Mouse (Mus musculus) midbrain, embryonic 11.5 days (tissue): ENCODE results near the gene Cyp2b13. TPM values are rescaled to one million over a fixed set of nuclear protein-coding genes. Genes with fewer than 3 reads are reported as not detected.
"Not testable (repeated sequence)": the region's sequence is repeated elsewhere in the genome, so short reads cannot be mapped to it uniquely, and the experiment has no call there.

Experiments
- ATAC-seq: fragments of 200-750 bp; cut with Nextera tagmentation; 2 replicates; pipeline ENCODE4 v1.8.0; 2017; ENCODE audit warnings: moderate TSS enrichment, moderate library complexity; ENCODE audit not compliant: low FRiP score
- DNase-seq: peaks from one replicate; pipeline ENCODE4 v3.0.0; 2015; ENCODE audit warnings: low spot score; ENCODE audit errors: missing footprints
- H3K27ac ChIP-seq: fragments of 300-500 bp; sonication (generic); 2 replicates; pipeline ENCODE4 v1.5.1; 2014; ENCODE audit warnings: low read depth, low read length
- H3K27me3 ChIP-seq: fragments of 300-500 bp; sonication (generic); 2 replicates; pipeline ENCODE4 v1.6.1; 2014; ENCODE audit warnings: mild to moderate bottlenecking, low read length, moderate library complexity, mixed read lengths; ENCODE audit not compliant: control insufficient read depth, insufficient read depth
- H3K36me3 ChIP-seq: fragments of 300-500 bp; sonication (generic); 2 replicates; pipeline ENCODE4 v1.6.1; 2014; ENCODE audit warnings: mild to moderate bottlenecking, low read length, moderate library complexity, mixed read lengths; ENCODE audit not compliant: control insufficient read depth, insufficient read depth
- H3K4me1 ChIP-seq: fragments of 300-500 bp; sonication (generic); 2 replicates; pipeline ENCODE4 v1.6.1; 2014; ENCODE audit warnings: low read length; ENCODE audit not compliant: control insufficient read depth, insufficient read depth
- H3K4me2 ChIP-seq: fragments of 300-500 bp; sonication (generic); 2 replicates; pipeline ENCODE4 v1.6.1; 2014; ENCODE audit warnings: mild to moderate bottlenecking, moderate library complexity
- H3K4me3 ChIP-seq: fragments of 300-500 bp; sonication (generic); 2 replicates; pipeline ENCODE4 v1.5.1; 2014; ENCODE audit warnings: low read depth, low read length
- H3K9ac ChIP-seq: fragments of 300-500 bp; sonication (generic); 2 replicates; pipeline ENCODE4 v1.6.1; 2014; ENCODE audit warnings: low read length
- H3K9me3 ChIP-seq: fragments of 300-500 bp; sonication (generic); 2 replicates; pipeline ENCODE4 v1.6.1; 2016; ENCODE audit warnings: low read length; ENCODE audit not compliant: control insufficient read depth
- WGBS: fragments of 180-500 bp; shearing (Covaris S2); extraction: QIAGEN DNeasy Blood & Tissue Kit; methylation state at CpG from one replicate; pipeline ENCODE4 v1.1.7; 2014; 5-methylcytosine and 5-hydroxymethylcytosine counted together
- polyA plus RNA-seq: library from polyadenylated mRNA; unstranded; fragments of >200 nt; fragmentation: Nextera tagmentation; extraction: Ambion mirVana; gene quantifications from 2 replicates; pipeline ENCODE4 v1.2.1, GENCODE M21; 2014

Gene Cyp2b13
- not detected in 2 replicates for polyA plus RNA-seq

GRCm38 (mm10) chr7:26061197-26061596, at the start of gene Cyp2b13:
Gene Cyp2b13, plus strand, starts transcription at chr7:26061497.
- H3K36me3 ChIP-seq, H3K9ac ChIP-seq, H3K4me1 ChIP-seq, H3K4me2 ChIP-seq, H3K9me3 ChIP-seq, H3K27ac ChIP-seq, H3K27me3 ChIP-seq, H3K4me3 ChIP-seq, ATAC-seq, DNase-seq: not testable (repeated sequence)
- WGBS, result 72% methylated on average over 1 of the region's 2 CpGs

- H3K4me1 ChIP-seq, H3K36me3 ChIP-seq, H3K9me3 ChIP-seq, H3K27ac ChIP-seq, H3K9ac ChIP-seq, ATAC-seq, H3K27me3 ChIP-seq, DNase-seq, H3K4me2 ChIP-seq, H3K4me3 ChIP-seq: not testable (repeated sequence)
- WGBS, result 78% methylated on average over 1 of the region's 3 CpGs
These were observed 41.4 kb upstream of the Cyp2b13 start for GRCm38 (mm10) chr7:26019814-26020332.

- H3K9me3 ChIP-seq, H3K36me3 ChIP-seq, DNase-seq, ATAC-seq, H3K4me2 ChIP-seq, H3K4me1 ChIP-seq, H3K27ac ChIP-seq, H3K9ac ChIP-seq, H3K27me3 ChIP-seq, H3K4me3 ChIP-seq: not testable (repeated sequence)
- 87% methylated on average over 3 of the region's 4 CpGs for WGBS
These were observed 6.2 kb upstream of the Cyp2b13 start for GRCm38 (mm10) chr7:26054885-26055630.

- H3K9me3 ChIP-seq, H3K4me2 ChIP-seq, H3K36me3 ChIP-seq, H3K9ac ChIP-seq, H3K27ac ChIP-seq, H3K27me3 ChIP-seq, H3K4me3 ChIP-seq, H3K4me1 ChIP-seq, DNase-seq, ATAC-seq: not testable (repeated sequence)
- 54% methylated on average over 29 of the region's 29 CpGs for WGBS
These were observed 10.4 kb downstream of the Cyp2b13 start for GRCm38 (mm10) chr7:26071677-26072076.

GRCm38 (mm10) chr7:26082595-26082994, 21.3 kb downstream of the Cyp2b13 start:
- H3K4me3 ChIP-seq, result no peak overlapping the region
- no peaks in the 10 kb centered on the region for H3K36me3 ChIP-seq
- 75% methylated on average over 2 of the region's 2 CpGs for WGBS
- DNase-seq (no peak), ATAC-seq (no peak)
- H3K4me2 ChIP-seq, result no peak overlapping the region
- no peak overlapping the region for H3K27ac ChIP-seq
- H3K4me1 ChIP-seq, result no peaks in the 10 kb centered on the region
- H3K27me3 ChIP-seq, result no peaks in the 10 kb centered on the region
- H3K9ac ChIP-seq, result no peak overlapping the region
- H3K9me3 ChIP-seq, result peaks cover 3% of the 10 kb centered on the region; the same call in 1 of the 2 replicates

GRCm38 (mm10) chr7:26087391-26087790, 26.1 kb downstream of the Cyp2b13 start:
- H3K4me1 ChIP-seq, result no peaks in the 10 kb centered on the region
- 86% methylated on average over 1 of the region's 1 CpGs for WGBS
- ATAC-seq, result no peak

GRCm38 (mm10) chr7:26088578-26088977, 27.3 kb downstream of the Cyp2b13 start:
- DNase-seq, H3K4me3 ChIP-seq, H3K4me2 ChIP-seq, H3K36me3 ChIP-seq, H3K9me3 ChIP-seq, ATAC-seq, H3K27me3 ChIP-seq, H3K9ac ChIP-seq, H3K27ac ChIP-seq, H3K4me1 ChIP-seq: not testable (repeated sequence)

More at GRCm38 (mm10) chr7:26087391-26087790, 26.1 kb downstream of the Cyp2b13 start:
- no peaks in the 10 kb centered on the region for H3K27me3 ChIP-seq
- no peaks in the 10 kb centered on the region for H3K36me3 ChIP-seq
- peaks cover 5% of the 10 kb centered on the region; the same call in 1 of the 2 replicates for H3K9me3 ChIP-seq
- H3K4me3 ChIP-seq, result no peak overlapping the region
- H3K4me2 ChIP-seq, result no peak overlapping the region
- H3K27ac ChIP-seq, result no peak overlapping the region
- H3K9ac ChIP-seq, result no peak overlapping the region
- no peak for DNase-seq

GRCm38 (mm10) chr7:26139623-26140022, 78.3 kb downstream of the Cyp2b13 start:
- H3K4me1 ChIP-seq, H3K4me3 ChIP-seq, H3K36me3 ChIP-seq, DNase-seq, H3K9ac ChIP-seq, H3K9me3 ChIP-seq, H3K27ac ChIP-seq, H3K27me3 ChIP-seq, H3K4me2 ChIP-seq, ATAC-seq: not testable (repeated sequence)
- WGBS, result no CpG with 5 or more reads among the region's 2 CpGs

GRCm38 (mm10) chr7:26143657-26144056, 82.4 kb downstream of the Cyp2b13 start:
- not testable (repeated sequence) for H3K27ac ChIP-seq, ATAC-seq, H3K27me3 ChIP-seq, H3K9ac ChIP-seq, H3K4me3 ChIP-seq, H3K4me1 ChIP-seq, DNase-seq, H3K36me3 ChIP-seq, H3K9me3 ChIP-seq, H3K4me2 ChIP-seq
- 67% methylated on average over 1 of the region's 3 CpGs for WGBS
